Mouse (Mus musculus) midbrain, embryonic 13.5 days (tissue): ENCODE measurements around the gene Zmynd8. TPM values are rescaled to one million over a fixed set of nuclear protein-coding genes. Genes with fewer than 3 reads are reported as not detected.

Experiments
- ATAC-seq: fragments of 200-750 bp; cut with Nextera tagmentation; 2 replicates; pipeline ENCODE4 v1.8.0; 2017; ENCODE audit warnings: mild to moderate bottlenecking, moderate TSS enrichment, moderate library complexity
- H3K27ac ChIP-seq: fragments of 300-500 bp; sonication (generic); 2 replicates; pipeline ENCODE4 v1.5.1; 2015; ENCODE audit warnings: inconsistent platforms, mild to moderate bottlenecking, moderate library complexity
- H3K27me3 ChIP-seq: fragments of 300-500 bp; sonication (generic); 2 replicates; pipeline ENCODE4 v1.6.1; 2015; ENCODE audit warnings: mild to moderate bottlenecking, inconsistent platforms
- H3K36me3 ChIP-seq: fragments of 300-500 bp; sonication (generic); 2 replicates; pipeline ENCODE4 v1.6.1; 2015; ENCODE audit warnings: mild to moderate bottlenecking, inconsistent platforms
- H3K4me1 ChIP-seq: fragments of 300-500 bp; sonication (generic); replicated peaks from 2 replicates; pipeline ENCODE4 v1.6.1; 2015; ENCODE audit warnings: inconsistent platforms
- H3K4me2 ChIP-seq: fragments of 300-500 bp; sonication (generic); replicated peaks from 2 replicates; pipeline ENCODE4 v1.6.1; 2015; ENCODE audit warnings: moderate library complexity, mild to moderate bottlenecking, inconsistent platforms
- H3K4me3 ChIP-seq: fragments of 300-500 bp; sonication (generic); replicated peaks from 2 replicates; pipeline ENCODE4 v1.5.1; 2015; ENCODE audit warnings: mild to moderate bottlenecking, inconsistent platforms
- H3K9ac ChIP-seq: fragments of 300-500 bp; sonication (generic); replicated peaks from 2 replicates; pipeline ENCODE4 v1.6.1; 2015; ENCODE audit warnings: mild to moderate bottlenecking, inconsistent platforms
- H3K9me3 ChIP-seq: fragments of 300-500 bp; sonication (generic); 2 replicates; pipeline ENCODE4 v1.6.1; 2016; ENCODE audit warnings: mild to moderate bottlenecking, inconsistent platforms
- WGBS: fragments of 180-500 bp; shearing (Covaris S2); methylation state at CpG from one replicate; pipeline ENCODE4 v1.1.7; 2015; 5-methylcytosine and 5-hydroxymethylcytosine counted together
- polyA plus RNA-seq: library from polyadenylated mRNA; unstranded; fragments of >200 nt; fragmentation: Nextera tagmentation; extraction: Ambion mirVana; gene quantifications from 2 replicates; pipeline ENCODE4 v1.2.1, GENCODE M21; 2015

Gene Zmynd8
- 85.4 and 86.8 TPM in 2 replicates for polyA plus RNA-seq

DNA sequence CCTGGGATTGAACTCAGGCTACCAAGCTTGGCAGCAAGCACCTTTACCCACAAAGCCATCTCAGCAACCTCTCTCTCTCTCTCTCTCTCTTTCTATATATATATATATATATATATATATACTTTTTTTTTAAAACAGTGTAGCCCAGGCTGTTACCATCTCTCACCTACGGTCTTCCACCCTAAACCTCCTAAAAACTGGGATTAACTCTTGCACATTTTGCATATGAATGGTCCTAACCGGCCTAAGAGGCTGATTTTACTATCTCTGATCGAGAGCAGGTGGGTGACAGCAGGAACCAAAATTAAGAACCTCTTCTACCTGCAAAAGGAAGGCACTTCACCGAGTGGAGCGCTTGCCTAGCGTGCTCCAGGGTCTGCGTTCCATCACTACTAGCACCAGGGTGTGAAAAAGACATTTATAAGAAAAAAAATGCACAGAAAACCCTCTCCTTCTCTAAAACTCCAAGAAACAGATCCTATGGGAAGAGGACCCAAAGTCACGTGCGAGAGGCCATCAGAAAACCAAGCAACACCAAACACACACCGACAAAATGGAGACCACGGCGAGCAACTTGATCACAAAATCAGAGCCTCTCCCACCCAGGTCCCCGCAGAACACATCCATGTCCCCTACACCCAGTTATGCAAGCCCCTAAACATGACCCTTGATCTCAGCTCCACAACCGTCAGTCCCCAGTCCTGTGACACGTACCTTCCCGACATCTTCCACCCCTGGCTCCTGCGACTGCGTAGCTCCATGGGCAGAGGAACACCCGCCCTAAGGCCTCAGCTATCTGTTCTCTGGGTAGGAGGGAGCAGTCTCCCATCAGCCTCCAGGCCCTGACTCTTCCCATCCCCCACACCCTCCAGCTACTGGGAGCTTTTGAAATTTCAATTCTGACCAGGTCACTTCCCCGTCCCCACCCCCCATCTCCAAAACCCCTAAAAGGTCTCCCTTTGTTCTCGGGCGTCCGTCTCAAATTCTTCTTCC lies at the start of gene Zmynd8:
Zmynd8 (minus strand) TSS at position 815 of the 993 bp plus-strand sequence.
- H3K9ac ChIP-seq, result no peak within 1 kb of the TSS
- ATAC-seq, result no peak
- H3K4me1 ChIP-seq, result peaks cover 19% of the 10 kb centered on the region
- no peaks in the 10 kb centered on the region for H3K9me3 ChIP-seq
- no peaks in the 10 kb centered on the region for H3K36me3 ChIP-seq
- 27% methylated on average over 23 of the region's 23 CpGs for WGBS
- no peak within 1 kb of the TSS for H3K4me2 ChIP-seq
- no peak within 1 kb of the TSS; the same call in 1 of the 2 replicates for H3K27ac ChIP-seq
- H3K4me3 ChIP-seq, result no peak within 1 kb of the TSS
- H3K27me3 ChIP-seq, result no peaks in the 10 kb centered on the region

- 69% methylated on average over 1 of the region's 1 CpGs for WGBS
- no peak overlapping the region for H3K4me3 ChIP-seq
- no peaks in the 10 kb centered on the region for H3K9me3 ChIP-seq
- no peak overlapping the region for H3K9ac ChIP-seq
- no peak for ATAC-seq
- H3K4me1 ChIP-seq, result no peaks in the 10 kb centered on the region
- no peak overlapping the region for H3K4me2 ChIP-seq
- H3K27me3 ChIP-seq, result no peaks in the 10 kb centered on the region
- no peaks in the 10 kb centered on the region for H3K36me3 ChIP-seq
- no peak overlapping the region for H3K27ac ChIP-seq
Measured at GRCm38 (mm10) chr2:165948007-165948406, 49.2 kb upstream of the Zmynd8 start.

DNA sequence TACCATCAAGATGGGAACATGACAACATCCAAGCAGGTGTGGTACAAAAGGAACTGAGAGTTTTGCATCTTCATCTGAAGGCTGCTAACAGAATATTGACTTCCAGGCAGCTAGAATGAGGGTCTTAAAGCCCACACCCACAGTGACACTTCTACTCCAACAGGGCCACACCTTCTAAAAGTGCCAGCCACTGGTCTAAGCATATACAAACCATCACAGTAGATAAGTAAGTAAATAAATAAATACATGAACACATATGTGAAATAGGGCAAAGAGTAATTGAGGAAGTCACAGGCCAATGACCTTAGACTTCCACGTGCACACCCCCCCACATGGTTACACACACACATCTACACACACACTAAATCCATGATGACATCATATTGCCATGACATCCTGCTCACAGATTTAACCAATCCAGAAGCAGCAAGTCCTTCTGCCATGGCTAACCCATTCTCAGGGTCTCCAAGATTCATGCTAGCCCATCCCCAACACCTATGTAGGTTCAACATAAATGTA lies 47.3 kb upstream of the Zmynd8 start:
- ATAC-seq, result no peak
- H3K4me3 ChIP-seq, result no peak overlapping the region
- no peaks in the 10 kb centered on the region for H3K36me3 ChIP-seq
- H3K9me3 ChIP-seq, result no peaks in the 10 kb centered on the region
- no peaks in the 10 kb centered on the region for H3K27me3 ChIP-seq
- H3K9ac ChIP-seq, result no peak overlapping the region
- H3K4me2 ChIP-seq, result no peak overlapping the region
- WGBS, result 92% methylated on average over 1 of the region's 1 CpGs
- H3K27ac ChIP-seq, result no peak overlapping the region
- H3K4me1 ChIP-seq, result no peaks in the 10 kb centered on the region

DNA sequence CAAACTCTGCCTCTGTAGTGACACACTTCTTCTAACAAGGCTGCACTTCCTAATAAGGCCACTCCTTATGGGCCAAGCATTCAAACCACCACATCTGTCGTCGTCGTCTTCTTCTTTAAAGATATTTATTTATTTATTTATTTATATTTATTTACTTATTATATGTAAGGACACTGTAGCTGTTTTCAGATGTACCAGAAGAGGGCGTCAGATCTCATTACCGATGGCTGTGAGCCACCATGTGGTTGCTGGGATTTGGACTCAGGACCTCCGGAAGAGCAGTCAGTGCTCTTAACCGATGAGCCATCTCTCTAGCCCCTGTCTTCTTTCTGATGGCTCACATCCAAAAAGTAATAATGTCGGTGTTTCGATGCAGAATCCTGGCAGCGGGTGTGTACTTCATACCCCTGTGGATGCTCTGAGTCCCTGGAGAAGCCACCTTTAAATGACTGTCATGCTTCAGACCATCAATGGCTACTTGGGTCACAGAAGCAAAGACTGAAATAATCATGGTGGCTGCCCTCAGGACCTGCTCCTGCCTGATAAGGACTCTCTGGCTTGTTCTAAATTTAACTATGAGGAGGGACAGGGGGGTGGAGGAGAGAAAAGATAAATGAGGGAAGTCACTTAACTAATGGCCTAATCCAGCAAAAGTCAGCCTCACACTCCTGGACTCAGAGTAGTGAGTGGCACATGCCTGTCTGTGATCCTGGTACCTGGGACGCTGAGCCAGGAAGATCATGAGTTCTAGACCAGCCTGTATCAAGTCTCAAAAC lies 45.9 kb upstream of the Zmynd8 start:
- 81% methylated on average over 11 of the region's 11 CpGs for WGBS
- Histone ChIP-seq H3K9ac (no peak overlapping the region), H3K27me3 (no peaks in the 10 kb centered on the region), H3K9me3 (no peaks in the 10 kb centered on the region), H3K4me2 (no peak overlapping the region), H3K27ac (no peak overlapping the region), H3K4me3 (no peak overlapping the region), H3K4me1 (no peaks in the 10 kb centered on the region), H3K36me3 (no peaks in the 10 kb centered on the region)
- no peak for ATAC-seq

DNA sequence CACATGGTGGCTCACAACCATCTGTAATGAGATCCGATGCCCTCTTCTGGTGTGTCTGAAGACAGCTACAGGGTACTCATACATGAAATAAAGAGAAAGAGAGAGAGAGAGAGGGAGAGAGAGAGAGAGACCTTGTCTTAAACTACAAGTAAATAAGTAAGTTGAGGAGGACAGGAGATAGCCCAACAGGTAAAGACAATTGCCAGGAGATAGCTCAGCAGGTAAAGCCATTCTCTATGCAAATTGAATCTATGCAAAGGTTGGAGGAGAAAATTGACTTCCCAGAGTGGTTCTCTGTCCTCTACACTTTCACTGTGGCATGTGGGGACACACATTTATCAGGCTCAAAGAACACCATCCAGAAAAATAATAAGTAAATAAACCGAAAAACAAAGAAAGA lies 44.3 kb upstream of the Zmynd8 start:
- WGBS, result 98% methylated on average over 2 of the region's 2 CpGs
- Histone ChIP-seq H3K27me3 (no peaks in the 10 kb centered on the region), H3K4me2 (no peak overlapping the region), H3K4me1 (no peaks in the 10 kb centered on the region), H3K27ac (no peak overlapping the region), H3K9me3 (no peaks in the 10 kb centered on the region), H3K36me3 (no peaks in the 10 kb centered on the region), H3K4me3 (no peak overlapping the region), H3K9ac (no peak overlapping the region)
- ATAC-seq, result no peak

DNA sequence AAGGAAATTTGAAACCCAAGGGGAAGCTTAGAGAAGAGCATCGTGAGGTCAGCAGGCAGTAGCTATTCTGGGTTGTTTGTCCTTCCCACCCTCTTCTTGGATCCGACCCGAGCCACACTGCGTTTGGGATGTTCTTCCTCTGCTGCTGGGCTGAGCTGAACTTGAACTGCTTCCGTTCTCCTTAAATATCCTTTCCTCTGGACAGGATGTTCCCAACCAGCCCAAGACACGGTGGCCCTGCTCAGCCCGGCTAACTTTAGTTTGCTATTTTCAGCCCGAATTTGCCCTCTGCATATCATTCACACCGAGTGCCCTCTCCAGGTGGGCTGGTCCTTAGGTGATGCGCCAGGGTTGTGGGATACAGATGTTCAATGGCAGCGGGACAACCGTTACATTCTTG lies 37.3 kb upstream of the Zmynd8 start:
- Histone ChIP-seq H3K4me3 (no peak overlapping the region), H3K27ac (no peak overlapping the region), H3K9ac (no peak overlapping the region), H3K9me3 (no peaks in the 10 kb centered on the region), H3K4me2 (no peak overlapping the region), H3K27me3 (no peaks in the 10 kb centered on the region), H3K4me1 (no peaks in the 10 kb centered on the region), H3K36me3 (no peaks in the 10 kb centered on the region)
- no peak for ATAC-seq
- 73% methylated on average over 12 of the region's 12 CpGs for WGBS

DNA sequence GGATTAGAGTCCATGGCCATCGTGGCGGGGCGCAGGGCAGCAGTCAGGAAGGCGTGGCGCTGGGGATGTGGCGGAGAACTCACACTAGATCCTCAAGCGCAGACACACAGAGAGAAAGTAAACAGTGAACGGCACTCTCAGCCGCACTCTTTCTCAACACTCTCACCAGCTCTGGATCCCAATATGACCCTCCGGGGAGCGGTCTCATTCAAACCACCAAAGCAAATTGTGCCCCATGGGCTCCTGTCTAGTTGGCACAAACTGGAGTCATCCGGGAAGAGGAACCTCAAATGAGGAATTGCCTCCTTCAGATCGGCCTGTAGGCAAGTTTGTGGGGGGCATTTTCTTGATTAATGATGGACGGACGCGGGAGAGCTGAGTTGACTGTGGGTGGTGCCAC lies 28.9 kb upstream of the Zmynd8 start:
- ATAC-seq, result no peak
- Histone ChIP-seq H3K4me3 (no peak overlapping the region), H3K36me3 (no peaks in the 10 kb centered on the region), H3K4me2 (no peak overlapping the region), H3K27ac (no peak overlapping the region), H3K9ac (no peak overlapping the region), H3K27me3 (no peaks in the 10 kb centered on the region), H3K4me1 (no peaks in the 10 kb centered on the region), H3K9me3 (no peaks in the 10 kb centered on the region)
- 95% methylated on average over 16 of the region's 16 CpGs for WGBS

DNA sequence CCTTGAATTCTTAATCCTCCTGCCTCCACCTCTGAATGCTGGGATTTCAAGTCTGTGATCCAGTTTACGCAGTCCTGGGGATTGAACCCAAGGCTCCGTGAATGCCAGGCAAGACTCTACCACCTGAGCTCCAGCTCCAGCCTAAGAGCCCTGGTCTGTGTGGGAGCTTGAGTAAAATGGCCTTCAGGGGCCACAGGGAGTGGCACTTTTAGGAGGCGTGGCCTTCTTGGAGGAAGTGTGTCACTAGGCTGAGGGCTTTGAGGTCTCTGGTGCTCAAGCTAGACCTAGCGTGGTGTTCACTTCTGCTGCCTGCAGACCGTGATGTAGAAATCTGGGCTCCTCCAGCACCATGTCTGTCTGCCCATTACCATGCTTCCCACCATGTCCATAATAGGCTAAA lies 27.4 kb upstream of the Zmynd8 start:
- WGBS, result 96% methylated on average over 5 of the region's 5 CpGs

GRCm38 (mm10) chr2:165925144-165925543 lies 26.3 kb upstream of the Zmynd8 start:
- H3K9me3 ChIP-seq, result no peaks in the 10 kb centered on the region
- H3K9ac ChIP-seq, result no peak overlapping the region
- H3K4me3 ChIP-seq, result no peak overlapping the region
- no peaks in the 10 kb centered on the region for H3K4me1 ChIP-seq
- no peak overlapping the region for H3K27ac ChIP-seq
- no peaks in the 10 kb centered on the region for H3K36me3 ChIP-seq
- H3K27me3 ChIP-seq, result no peaks in the 10 kb centered on the region
- no peak for ATAC-seq
- no peak overlapping the region for H3K4me2 ChIP-seq
- WGBS, result 48% methylated on average over 3 of the region's 3 CpGs

More for the DNA sequence above, 27.4 kb upstream of the Zmynd8 start:
- no peak overlapping the region for H3K9ac ChIP-seq
- H3K4me2 ChIP-seq, result no peak overlapping the region
- H3K9me3 ChIP-seq, result no peaks in the 10 kb centered on the region
- H3K4me1 ChIP-seq, result no peaks in the 10 kb centered on the region
- no peaks in the 10 kb centered on the region for H3K27me3 ChIP-seq
- ATAC-seq, result no peak
- H3K4me3 ChIP-seq, result no peak overlapping the region
- no peak overlapping the region for H3K27ac ChIP-seq
- H3K36me3 ChIP-seq, result no peaks in the 10 kb centered on the region

GRCm38 (mm10) chr2:165924695-165925094 lies 25.9 kb upstream of the Zmynd8 start:
- H3K9me3 ChIP-seq, result no peaks in the 10 kb centered on the region
- WGBS, result 81% methylated on average over 2 of the region's 2 CpGs
- no peak for ATAC-seq
- no peak overlapping the region for H3K27ac ChIP-seq
- no peak overlapping the region for H3K4me3 ChIP-seq
- H3K36me3 ChIP-seq, result no peaks in the 10 kb centered on the region
- H3K9ac ChIP-seq, result no peak overlapping the region
- H3K4me2 ChIP-seq, result no peak overlapping the region
- no peaks in the 10 kb centered on the region for H3K27me3 ChIP-seq
- no peaks in the 10 kb centered on the region for H3K4me1 ChIP-seq

- Histone ChIP-seq H3K27ac (no peak overlapping the region), H3K4me2 (no peak overlapping the region), H3K27me3 (no peaks in the 10 kb centered on the region), H3K4me3 (no peak overlapping the region), H3K9me3 (no peaks in the 10 kb centered on the region), H3K4me1 (no peaks in the 10 kb centered on the region), H3K36me3 (no peaks in the 10 kb centered on the region), H3K9ac (no peak overlapping the region)
- 94% methylated on average over 8 of the region's 8 CpGs for WGBS
- no peak for ATAC-seq
Measured at GRCm38 (mm10) chr2:165923715-165924114, 24.9 kb upstream of the Zmynd8 start.

DNA sequence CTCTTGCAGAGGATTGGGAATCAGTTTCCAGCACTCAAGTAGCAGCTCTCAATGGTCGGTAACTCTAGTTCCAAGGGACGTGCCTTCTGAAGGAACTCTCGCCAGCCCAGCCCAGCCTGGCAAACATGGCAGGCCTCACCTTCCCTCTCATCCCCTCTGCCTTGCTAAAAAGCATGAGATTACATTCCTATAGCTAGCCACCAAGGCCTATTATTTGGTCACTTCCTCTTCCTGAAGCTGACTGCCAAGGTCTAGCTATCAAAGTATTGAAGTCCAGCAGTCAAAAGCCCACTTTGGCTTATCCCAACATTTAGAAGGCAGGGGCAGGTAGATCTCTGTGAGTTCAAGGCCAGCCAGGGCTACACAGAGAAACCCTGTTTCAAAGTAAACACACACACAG lies 24.2 kb upstream of the Zmynd8 start:
- no peak overlapping the region for H3K4me3 ChIP-seq
- 89% methylated on average over 3 of the region's 3 CpGs for WGBS
- no peaks in the 10 kb centered on the region for H3K36me3 ChIP-seq
- no peak overlapping the region for H3K27ac ChIP-seq
- no peak overlapping the region for H3K9ac ChIP-seq
- H3K4me2 ChIP-seq, result no peak overlapping the region
- no peaks in the 10 kb centered on the region for H3K9me3 ChIP-seq
- H3K4me1 ChIP-seq, result no peaks in the 10 kb centered on the region
- ATAC-seq, result no peak
- H3K27me3 ChIP-seq, result no peaks in the 10 kb centered on the region
